Mouse (Mus musculus): ENCODE results near the gene Wnk4.
"Not testable (repeated sequence)": the region's sequence is repeated elsewhere in the genome, so short reads cannot be mapped to it uniquely, and the experiment has no call there.

DNA sequence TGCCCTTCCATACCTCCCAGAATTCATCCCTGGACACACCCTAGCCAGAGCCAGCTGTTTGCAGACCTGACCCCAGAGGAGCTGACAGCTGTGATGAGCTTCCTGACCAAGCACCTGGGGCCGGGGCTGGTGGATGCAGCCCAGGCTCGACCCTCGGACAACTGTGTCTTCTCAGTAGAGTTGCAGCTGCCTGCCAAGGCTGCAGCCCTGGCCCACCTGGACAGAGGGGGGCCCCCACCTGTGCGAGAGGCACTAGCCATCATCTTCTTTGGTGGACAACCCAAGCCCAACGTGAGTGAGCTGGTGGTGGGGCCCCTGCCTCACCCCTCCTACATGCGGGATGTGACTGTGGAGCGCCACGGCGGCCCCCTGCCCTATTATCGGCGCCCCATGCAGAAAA is 64.8 kb downstream of the Wnk4 start:
- TF ChIP-seq ZC3H11A (IDR thresholded peaks at IDR 0.05; ENCODE audit: borderline replicate concordance, low read depth, low read length); ZNF384 (IDR thresholded peaks at IDR 0.05; ENCODE audit: low read depth, low read length); MAFK (IDR thresholded peaks at IDR 0.05; ENCODE audit: insufficient read depth, low read depth, low read length); HCFC1 (IDR thresholded peaks at IDR 0.05; ENCODE audit: borderline replicate concordance, insufficient read depth, low read length); CHD2 (IDR thresholded peaks at IDR 0.05; ENCODE audit: low read depth, low read length): not testable (repeated sequence)

Measured in ES-E14 (cell line).